Mouse (Mus musculus) ES-Bruce4 (cell line): ENCODE results near the gene Bub1b. TPM values are rescaled to one million over a fixed set of nuclear protein-coding genes. Genes with fewer than 3 reads are reported as not detected.

ENCODE experiments used
- H3K27ac ChIP-seq: 2 replicates; pipeline ENCODE4 v1.5.1; 2012; ENCODE audit warnings: low read length, inconsistent platforms; ENCODE audit not compliant: insufficient read depth
- H3K27me3 ChIP-seq: 2 replicates; pipeline ENCODE4 v1.6.1; 2012; ENCODE audit warnings: mild to moderate bottlenecking, low read length, inconsistent platforms; ENCODE audit not compliant: control insufficient read depth, poor library complexity, insufficient read depth, severe bottlenecking
- H3K36me3 ChIP-seq: 2 replicates; pipeline ENCODE4 v1.6.1; 2012; ENCODE audit warnings: inconsistent platforms, mild to moderate bottlenecking, low read length, moderate library complexity; ENCODE audit not compliant: control insufficient read depth, poor library complexity, insufficient read depth, severe bottlenecking
- H3K4me1 ChIP-seq: one replicate; pipeline ENCODE4 v1.8.1; 2011; ENCODE audit warnings: low read length; ENCODE audit not compliant: control insufficient read depth, insufficient read depth
- H3K4me3 ChIP-seq: 2 replicates; pipeline ENCODE4 v1.5.1; 2011; ENCODE audit warnings: low read depth, mild to moderate bottlenecking, low read length
- H3K9ac ChIP-seq: 2 replicates; pipeline ENCODE4 v1.6.1; 2012; ENCODE audit warnings: low read depth, mild to moderate bottlenecking, inconsistent platforms; ENCODE audit not compliant: poor library complexity, severe bottlenecking
- H3K9me3 ChIP-seq: replicated peaks from 2 replicates; pipeline ENCODE4 v1.6.1; 2012; ENCODE audit warnings: mild to moderate bottlenecking, low read length, inconsistent platforms; ENCODE audit not compliant: control insufficient read depth, poor library complexity, insufficient read depth, severe bottlenecking
- CTCF ChIP-seq: IDR thresholded peaks from one replicate; pipeline ENCODE4 v1.8.1; 2011; ENCODE audit warnings: low read depth, low read length
- EP300 ChIP-seq: IDR thresholded peaks from 2 replicates; pipeline ENCODE4 v1.6.1; 2011; ENCODE audit warnings: low read depth, low read length; ENCODE audit not compliant: insufficient read depth
- POLR2A ChIP-seq: IDR thresholded peaks from one replicate; pipeline ENCODE4 v1.8.1; 2011; ENCODE audit warnings: low read length; ENCODE audit not compliant: insufficient read depth
- polyA plus RNA-seq: library from polyadenylated mRNA; stranded (reverse); fragments of >200 nt; gene quantifications from 2 replicates; pipeline ENCODE4 v1.2.4, GENCODE M21; 2011; ENCODE audit warnings: low read depth; ENCODE audit not compliant: missing spikeins, insufficient read depth, insufficient read length

The Bub1b gene
- polyA plus RNA-seq, 1 experiment: 189 TPM

DNA sequence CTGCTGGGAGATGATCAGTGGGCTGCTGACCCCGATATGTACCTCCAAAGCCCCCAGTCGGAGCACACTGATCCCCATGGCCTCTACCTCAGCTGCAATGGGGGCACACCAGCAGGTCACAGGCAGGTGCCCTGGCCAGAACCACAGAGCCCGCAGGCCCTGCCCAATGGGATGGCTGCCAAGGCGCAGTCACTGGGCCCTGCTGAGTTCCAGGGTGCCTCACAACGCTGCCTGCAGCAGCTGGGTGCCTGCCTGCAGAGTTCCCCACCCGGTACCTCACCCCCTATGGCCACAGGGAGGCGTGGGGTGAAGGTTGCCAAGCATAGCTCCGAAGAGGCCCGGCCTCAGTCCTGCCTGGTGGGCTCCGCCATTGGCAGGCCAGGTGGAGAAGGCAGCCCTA lies 91.9 kb downstream of the Bub1b start:
- Histone ChIP-seq H3K4me1 (no peaks in the 10 kb centered on the region), H3K36me3 (no peaks in the 10 kb centered on the region), H3K27ac (no peak overlapping the region), H3K9me3 (no peaks in the 10 kb centered on the region), H3K4me3 (no peak overlapping the region), H3K9ac (no peak overlapping the region), H3K27me3 (no peaks in the 10 kb centered on the region)
- TF ChIP-seq POLR2A: no peak
- no peak for TF ChIP-seq EP300
- TF ChIP-seq CTCF: no peak

Other genes with a start within 250 kb of the Bub1b start
- gene Gpr176, start 224.8 kb upstream of the Bub1b start, polyA plus RNA-seq: 0.17 and 0.39 TPM in 2 replicates
- gene Eif2ak4, start 209.6 kb upstream of the Bub1b start, polyA plus RNA-seq: 20.7 and 24.0 TPM in 2 replicates
- gene Srp14, start 118.5 kb upstream of the Bub1b start, polyA plus RNA-seq: 126 and 142 TPM in 2 replicates
- gene Bmf, start 48.5 kb upstream of the Bub1b start, polyA plus RNA-seq: 21.7 and 22.1 TPM in 2 replicates
- gene Pak6, start 65.1 kb downstream of the Bub1b start, polyA plus RNA-seq: 2.1 and 2.3 TPM in 2 replicates
- gene Ankrd63, start 105.8 kb downstream of the Bub1b start, polyA plus RNA-seq: not detected in 2 replicates
- not detected in 2 replicates for gene Plcb2, start 130.2 kb downstream of the Bub1b start, polyA plus RNA-seq
- gene Inafm2, start 147.5 kb downstream of the Bub1b start, polyA plus RNA-seq: 3.6 and 3.8 TPM in 2 replicates
- gene Ccdc9b, start 164.4 kb downstream of the Bub1b start, polyA plus RNA-seq: 0.38 and 0.51 TPM in 2 replicates
- not detected in 2 replicates for gene Phgr1, start 174.6 kb downstream of the Bub1b start, polyA plus RNA-seq
- not detected in 2 replicates for gene Disp2, start 181.5 kb downstream of the Bub1b start, polyA plus RNA-seq
- 119 and 127 TPM in 2 replicates for gene Knstrn, start 215.8 kb downstream of the Bub1b start, polyA plus RNA-seq